Mouse (Mus musculus): ENCODE results near the gene Atg2b. TPM values are rescaled to one million over a fixed set of nuclear protein-coding genes. Genes with fewer than 3 reads are reported as not detected.

The Atg2b gene
- polyA plus RNA-seq, 1 experiment = 25.6 TPM

DNA sequence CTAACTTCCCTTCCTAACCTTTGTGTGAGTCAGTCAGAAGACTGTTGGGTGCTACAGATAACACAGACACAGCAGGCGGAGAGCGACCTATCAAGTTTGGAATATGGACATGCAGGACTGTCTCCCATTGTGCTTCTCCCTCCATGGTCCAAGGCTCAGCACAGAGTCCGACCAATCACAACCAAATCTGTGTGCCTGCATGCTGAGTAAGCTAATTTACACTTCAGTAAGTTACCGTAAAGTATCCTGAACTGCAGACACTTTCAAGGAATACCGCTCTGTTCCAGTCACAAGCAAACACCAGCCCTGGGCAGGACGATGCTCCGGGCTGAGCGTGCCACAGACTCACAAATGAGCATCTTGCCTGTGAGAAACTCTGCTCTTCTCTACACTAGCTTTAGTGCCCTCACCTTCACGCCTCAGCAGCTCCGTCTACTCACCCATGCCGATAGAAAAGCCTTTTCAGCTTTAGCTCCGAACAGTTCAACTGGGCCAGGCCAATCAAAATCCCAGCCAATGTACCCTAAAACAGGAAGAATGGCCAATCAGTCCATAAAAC, 62.0 kb downstream of the Atg2b start:
- no peak for DNase-seq
- TF ChIP-seq POLR2A (IDR thresholded peaks at IDR 0.05; ENCODE audit: control insufficient read depth, extremely low read depth, insufficient read depth, low read length, poor library complexity) = no peak
- no peak for TF ChIP-seq CTCF (IDR thresholded peaks at IDR 0.05; ENCODE audit: borderline replicate concordance, control insufficient read depth, extremely low read depth, insufficient read depth, low read length, poor library complexity)
- H3K4me1 ChIP-seq (replicated peaks; ENCODE audit: control insufficient read depth, insufficient read depth, low read length) = no peaks in the 10 kb centered on the region
- H3K27ac ChIP-seq (ENCODE audit: control insufficient read depth, insufficient read depth, low read length) = no peak overlapping the region
- peaks cover 47% of the 10 kb centered on the region for H3K36me3 ChIP-seq (ENCODE audit: control insufficient read depth, insufficient read depth, low read length)
- no peak overlapping the region for H3K4me3 ChIP-seq (ENCODE audit: control insufficient read depth, insufficient read depth, low read length)
- no peaks in the 10 kb centered on the region for H3K27me3 ChIP-seq (ENCODE audit: control insufficient read depth, insufficient read depth, low read length)
- WGBS = 98% methylated on average over 12 of the region's 12 CpGs

DNA sequence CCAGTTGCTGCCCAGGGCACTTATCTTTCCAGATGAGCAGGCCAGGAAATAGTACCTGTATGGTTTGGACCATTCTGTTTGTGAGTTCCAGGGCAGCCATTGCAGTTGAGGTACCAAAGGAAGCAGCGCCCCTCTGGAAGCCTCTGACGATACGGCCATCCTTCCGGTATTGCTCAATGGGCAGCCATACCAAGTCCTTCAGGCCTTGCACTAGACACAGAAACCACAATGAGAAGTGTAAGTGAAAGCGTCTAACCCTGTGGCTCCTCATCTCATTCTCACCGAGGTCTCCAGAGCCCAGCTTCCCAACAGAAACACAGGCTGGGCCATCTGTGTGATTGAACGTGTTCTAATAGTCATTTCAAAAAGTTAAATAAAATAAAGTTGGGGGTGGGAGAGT, 63.0 kb downstream of the Atg2b start:
- Histone ChIP-seq H3K4me1 (replicated peaks; ENCODE audit: control insufficient read depth, insufficient read depth, low read length) (no peaks in the 10 kb centered on the region), H3K27ac (ENCODE audit: control insufficient read depth, insufficient read depth, low read length) (no peak overlapping the region), H3K27me3 (ENCODE audit: control insufficient read depth, insufficient read depth, low read length) (no peaks in the 10 kb centered on the region), H3K36me3 (ENCODE audit: control insufficient read depth, insufficient read depth, low read length) (peaks cover 57% of the 10 kb centered on the region), H3K4me3 (ENCODE audit: control insufficient read depth, insufficient read depth, low read length) (no peak overlapping the region)
- DNase-seq = no peak
- TF ChIP-seq POLR2A (IDR thresholded peaks at IDR 0.05; ENCODE audit: control insufficient read depth, extremely low read depth, insufficient read depth, low read length, poor library complexity) = no peak
- TF ChIP-seq CTCF (IDR thresholded peaks at IDR 0.05; ENCODE audit: borderline replicate concordance, control insufficient read depth, extremely low read depth, insufficient read depth, low read length, poor library complexity) = no peak
- 95% methylated on average over 7 of the region's 7 CpGs for WGBS

DNA sequence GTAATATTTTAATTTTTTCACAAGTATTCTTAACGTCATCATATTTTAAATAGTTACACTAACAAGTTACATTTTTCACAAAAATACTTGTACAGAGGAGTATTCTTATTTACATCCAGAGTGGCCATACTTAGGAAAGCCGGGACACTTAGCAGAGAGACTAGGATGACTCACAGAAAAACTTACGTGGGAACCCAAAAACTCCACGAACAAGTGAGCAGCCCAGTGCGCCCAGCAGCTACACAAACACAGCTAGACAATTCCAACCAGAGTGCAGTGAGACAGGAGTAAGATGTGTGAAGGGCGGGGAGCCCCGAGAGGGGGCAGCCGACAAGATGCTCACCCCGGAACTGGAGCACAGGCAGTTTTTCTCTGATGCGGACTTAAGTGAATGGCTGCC, 71.5 kb downstream of the Atg2b start:
- Histone ChIP-seq H3K4me3 (ENCODE audit: control insufficient read depth, insufficient read depth, low read length) (no peak overlapping the region), H3K36me3 (ENCODE audit: control insufficient read depth, insufficient read depth, low read length) (peaks cover 22% of the 10 kb centered on the region), H3K27me3 (ENCODE audit: control insufficient read depth, insufficient read depth, low read length) (no peaks in the 10 kb centered on the region), H3K27ac (ENCODE audit: control insufficient read depth, insufficient read depth, low read length) (no peak overlapping the region), H3K4me1 (replicated peaks; ENCODE audit: control insufficient read depth, insufficient read depth, low read length) (no peaks in the 10 kb centered on the region)
- TF ChIP-seq CTCF (IDR thresholded peaks at IDR 0.05; ENCODE audit: borderline replicate concordance, control insufficient read depth, extremely low read depth, insufficient read depth, low read length, poor library complexity) (no peak), POLR2A (IDR thresholded peaks at IDR 0.05; ENCODE audit: control insufficient read depth, extremely low read depth, insufficient read depth, low read length, poor library complexity) (no peak)
- WGBS = 97% methylated on average over 10 of the region's 10 CpGs
- no peak for DNase-seq

DNA sequence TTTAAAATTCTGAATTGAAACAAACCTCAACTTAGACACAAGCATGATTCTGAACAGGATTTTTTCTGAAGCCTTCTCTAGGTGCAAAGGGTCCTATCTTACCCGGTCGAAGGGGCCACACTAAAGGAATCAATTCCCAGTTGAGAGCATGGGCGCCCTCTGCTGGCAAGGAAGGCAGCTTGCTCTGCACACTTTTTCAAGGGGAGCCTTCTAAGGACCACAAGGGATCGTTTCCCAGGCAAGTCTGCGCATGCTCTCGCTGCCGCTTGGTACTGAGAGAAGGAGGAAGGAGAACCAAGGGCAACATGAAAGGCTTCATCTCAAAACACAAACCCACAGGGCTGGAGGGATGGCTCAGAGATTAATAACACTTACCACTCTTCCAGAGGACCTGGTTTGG, 73.3 kb downstream of the Atg2b start:
- peak; percentile 36 for DNase-seq
- H3K4me3 ChIP-seq (ENCODE audit: control insufficient read depth, insufficient read depth, low read length) = no peak overlapping the region
- 39% methylated on average over 7 of the region's 7 CpGs for WGBS
- no peaks in the 10 kb centered on the region for H3K4me1 ChIP-seq (replicated peaks; ENCODE audit: control insufficient read depth, insufficient read depth, low read length)
- no peak overlapping the region for H3K27ac ChIP-seq (ENCODE audit: control insufficient read depth, insufficient read depth, low read length)
- TF ChIP-seq CTCF (IDR thresholded peaks at IDR 0.05; ENCODE audit: borderline replicate concordance, control insufficient read depth, extremely low read depth, insufficient read depth, low read length, poor library complexity) (peak; percentile 71; the same call in 1 of the 2 replicates), POLR2A (IDR thresholded peaks at IDR 0.05; ENCODE audit: control insufficient read depth, extremely low read depth, insufficient read depth, low read length, poor library complexity) (no peak)
- H3K27me3 ChIP-seq (ENCODE audit: control insufficient read depth, insufficient read depth, low read length) = no peaks in the 10 kb centered on the region
- H3K36me3 ChIP-seq (ENCODE audit: control insufficient read depth, insufficient read depth, low read length) = peaks cover 8% of the 10 kb centered on the region; the same call in 1 of the 2 replicates

DNA sequence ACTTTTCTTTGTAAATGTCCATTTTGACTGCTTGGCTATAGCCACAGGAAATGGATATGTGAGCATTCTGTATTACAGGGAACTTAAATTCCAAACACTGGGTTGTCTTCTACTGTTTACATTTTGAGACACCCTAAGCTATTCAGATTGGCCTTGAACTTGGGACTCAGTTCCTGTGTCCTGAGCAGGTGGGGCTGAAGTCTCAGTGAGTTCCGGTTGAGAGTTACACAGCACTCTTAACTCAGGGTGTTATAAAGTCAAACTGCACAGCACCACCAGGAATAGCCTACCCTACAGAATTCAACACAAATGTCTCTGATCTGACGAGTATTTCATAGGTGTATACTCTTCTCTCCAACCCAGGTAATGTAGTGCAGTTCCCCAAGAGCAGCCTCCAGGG, 74.0 kb downstream of the Atg2b start:
- H3K4me3 ChIP-seq (ENCODE audit: control insufficient read depth, insufficient read depth, low read length) = no peak overlapping the region
- H3K36me3 ChIP-seq (ENCODE audit: control insufficient read depth, insufficient read depth, low read length) = peaks cover 8% of the 10 kb centered on the region; the same call in 1 of the 2 replicates
- WGBS = 97% methylated on average over 2 of the region's 2 CpGs
- no peaks in the 10 kb centered on the region for H3K4me1 ChIP-seq (replicated peaks; ENCODE audit: control insufficient read depth, insufficient read depth, low read length)
- no peak for DNase-seq
- no peaks in the 10 kb centered on the region for H3K27me3 ChIP-seq (ENCODE audit: control insufficient read depth, insufficient read depth, low read length)
- no peak for TF ChIP-seq POLR2A (IDR thresholded peaks at IDR 0.05; ENCODE audit: control insufficient read depth, extremely low read depth, insufficient read depth, low read length, poor library complexity)
- no peak for TF ChIP-seq CTCF (IDR thresholded peaks at IDR 0.05; ENCODE audit: borderline replicate concordance, control insufficient read depth, extremely low read depth, insufficient read depth, low read length, poor library complexity)
- H3K27ac ChIP-seq (ENCODE audit: control insufficient read depth, insufficient read depth, low read length) = no peak overlapping the region

DNA sequence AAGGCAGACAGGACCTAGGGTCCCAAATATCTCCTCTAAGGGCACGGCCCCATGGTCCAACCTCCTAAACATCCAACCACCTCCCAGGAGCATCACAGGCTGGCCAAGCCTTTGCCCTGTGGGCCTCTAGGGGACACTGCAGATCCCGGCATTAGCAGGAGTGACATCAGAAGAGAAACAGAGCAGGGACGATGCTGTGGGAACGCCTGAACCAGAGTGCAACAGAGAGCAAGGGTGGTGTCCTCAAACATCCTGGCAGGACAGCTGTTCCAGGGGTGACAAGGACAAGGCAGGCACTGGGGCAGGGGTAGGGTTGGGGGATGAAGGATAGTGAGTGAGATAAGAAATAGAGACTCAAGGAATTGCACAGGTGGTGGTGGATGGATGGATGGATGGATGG, 78.1 kb downstream of the Atg2b start:
- Histone ChIP-seq H3K36me3 (ENCODE audit: control insufficient read depth, insufficient read depth, low read length) (no peaks in the 10 kb centered on the region), H3K27me3 (ENCODE audit: control insufficient read depth, insufficient read depth, low read length) (no peaks in the 10 kb centered on the region), H3K4me3 (ENCODE audit: control insufficient read depth, insufficient read depth, low read length) (no peak overlapping the region), H3K4me1 (replicated peaks; ENCODE audit: control insufficient read depth, insufficient read depth, low read length) (no peaks in the 10 kb centered on the region), H3K27ac (ENCODE audit: control insufficient read depth, insufficient read depth, low read length) (no peak overlapping the region)
- DNase-seq = no peak
- TF ChIP-seq CTCF (IDR thresholded peaks at IDR 0.05; ENCODE audit: borderline replicate concordance, control insufficient read depth, extremely low read depth, insufficient read depth, low read length, poor library complexity) (no peak), POLR2A (IDR thresholded peaks at IDR 0.05; ENCODE audit: control insufficient read depth, extremely low read depth, insufficient read depth, low read length, poor library complexity) (no peak)
- 78% methylated on average over 4 of the region's 4 CpGs for WGBS

DNA sequence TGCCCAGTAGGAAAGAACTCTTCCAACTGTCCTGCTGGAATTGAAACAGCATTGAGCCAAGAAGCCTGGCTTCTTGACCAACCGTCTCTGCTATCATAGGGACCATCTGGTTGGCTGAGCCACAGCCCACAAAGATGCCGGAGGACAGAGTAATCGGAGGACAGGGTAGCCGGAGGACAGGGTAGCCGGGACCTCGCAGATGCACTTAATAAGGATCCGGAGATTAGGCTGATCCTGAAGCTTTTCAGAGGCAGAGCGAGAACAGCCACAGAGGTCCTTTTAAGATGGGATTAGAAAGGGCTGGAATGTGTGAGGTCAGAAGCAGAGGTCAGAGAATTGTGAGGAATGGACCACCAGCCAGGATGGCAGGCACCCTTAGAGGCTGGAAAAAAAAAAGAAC, 79.8 kb downstream of the Atg2b start:
- 86% methylated on average over 8 of the region's 8 CpGs for WGBS
- H3K27me3 ChIP-seq (ENCODE audit: control insufficient read depth, insufficient read depth, low read length) = no peaks in the 10 kb centered on the region
- H3K4me3 ChIP-seq (ENCODE audit: control insufficient read depth, insufficient read depth, low read length) = no peak overlapping the region
- H3K4me1 ChIP-seq (replicated peaks; ENCODE audit: control insufficient read depth, insufficient read depth, low read length) = no peaks in the 10 kb centered on the region
- no peak for TF ChIP-seq POLR2A (IDR thresholded peaks at IDR 0.05; ENCODE audit: control insufficient read depth, extremely low read depth, insufficient read depth, low read length, poor library complexity)
- TF ChIP-seq CTCF (IDR thresholded peaks at IDR 0.05; ENCODE audit: borderline replicate concordance, control insufficient read depth, extremely low read depth, insufficient read depth, low read length, poor library complexity) = no peak
- DNase-seq = no peak
- no peak overlapping the region for H3K27ac ChIP-seq (ENCODE audit: control insufficient read depth, insufficient read depth, low read length)
- no peaks in the 10 kb centered on the region for H3K36me3 ChIP-seq (ENCODE audit: control insufficient read depth, insufficient read depth, low read length)

Measured in thymus, adult 2 months (tissue).